Mouse (Mus musculus): Measurements from ENCODE around the gene Olfr764-ps1. TPM values are rescaled to one million over a fixed set of nuclear protein-coding genes. Genes with fewer than 3 reads are reported as not detected.
"Not testable (repeated sequence)": the region's sequence is repeated elsewhere in the genome, so short reads cannot be mapped to it uniquely, and the experiment has no call there.

The Olfr764-ps1 gene
- polyA plus RNA-seq, 1 experiment, result not detected

DNA sequence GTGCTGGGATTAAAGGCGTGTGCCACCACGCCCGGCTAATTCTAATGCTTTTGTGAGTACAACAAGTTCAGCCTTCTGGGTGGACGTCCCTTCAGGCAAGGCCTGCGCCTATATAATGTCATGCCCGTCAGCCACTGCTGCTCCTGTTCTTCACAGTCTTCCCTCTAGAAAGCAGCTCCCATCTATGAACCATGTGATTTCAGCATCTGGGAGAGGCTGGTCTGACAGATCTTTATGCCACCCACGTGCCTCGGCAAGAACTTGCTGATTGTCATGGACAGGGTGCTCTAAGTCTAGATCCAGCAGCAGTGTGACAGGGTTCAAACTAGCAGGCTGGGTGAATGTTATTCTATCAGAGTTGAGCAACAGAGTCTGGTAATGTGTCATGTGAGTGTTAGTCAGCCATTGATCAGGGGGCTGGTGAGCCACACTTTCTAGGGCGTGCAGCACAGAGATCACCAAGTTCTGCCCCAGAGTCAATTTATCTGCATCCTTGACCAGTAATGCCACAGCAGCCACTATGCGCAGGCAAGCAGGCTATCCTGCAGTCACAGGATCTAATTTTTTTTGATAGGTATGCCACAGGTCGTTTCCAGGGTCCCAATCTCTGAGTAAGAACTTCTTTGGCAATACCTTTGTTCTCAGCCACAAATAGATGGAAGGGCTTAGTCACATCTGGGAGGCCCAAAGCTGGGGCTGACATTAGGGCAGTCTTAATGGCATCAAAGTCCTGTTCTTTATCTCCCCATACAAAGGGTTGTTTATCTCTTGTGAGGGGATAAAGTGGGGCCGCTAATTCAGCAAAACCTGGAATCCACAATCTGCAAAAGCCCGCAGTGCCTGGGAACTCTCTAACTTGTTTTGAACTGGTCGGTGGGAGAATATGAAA lies 35.4 kb downstream of the Olfr764-ps1 start:
- Histone ChIP-seq H3K27ac (ENCODE audit: insufficient read depth, low read length) (no peak overlapping the region), H3K4me3 (ENCODE audit: insufficient read depth, low read length) (no peak overlapping the region), H3K4me1 (ENCODE audit: control insufficient read depth, insufficient read depth, low read length) (no peaks in the 10 kb centered on the region)
- TF ChIP-seq POLR2A (IDR thresholded peaks at IDR 0.05; ENCODE audit: low read depth, low read length) (no peak), CTCF (IDR thresholded peaks at IDR 0.05; ENCODE audit: borderline replicate concordance, insufficient read depth, low read length) (no peak)

DNA sequence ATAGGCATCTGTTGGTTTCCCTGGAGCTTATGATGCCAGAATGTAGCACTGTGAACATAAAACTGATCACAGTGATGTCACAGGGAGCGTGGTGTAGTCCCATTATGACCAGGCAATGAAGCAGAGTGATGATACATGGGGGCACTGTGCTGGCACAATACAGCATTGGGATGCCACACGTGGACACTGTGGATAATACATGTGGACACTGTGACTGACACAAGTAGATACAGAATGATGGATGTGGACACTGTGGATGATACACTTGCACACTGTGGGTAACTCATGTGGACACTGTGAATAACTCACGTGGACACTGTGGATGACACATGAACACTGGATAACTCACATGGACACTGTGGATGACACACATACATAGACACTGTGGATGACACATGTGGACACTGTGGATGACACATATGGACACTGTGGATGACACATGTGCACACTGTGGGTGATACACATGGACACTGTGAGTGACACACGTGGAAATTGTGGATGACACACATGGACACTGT lies 43.1 kb downstream of the Olfr764-ps1 start:
- TF ChIP-seq CTCF (IDR thresholded peaks at IDR 0.05; ENCODE audit: borderline replicate concordance, insufficient read depth, low read length), result no peak
- no peak overlapping the region for H3K4me3 ChIP-seq (ENCODE audit: insufficient read depth, low read length)
- no peaks in the 10 kb centered on the region for H3K4me1 ChIP-seq (ENCODE audit: control insufficient read depth, insufficient read depth, low read length)
- no peak overlapping the region for H3K27ac ChIP-seq (ENCODE audit: insufficient read depth, low read length)

DNA sequence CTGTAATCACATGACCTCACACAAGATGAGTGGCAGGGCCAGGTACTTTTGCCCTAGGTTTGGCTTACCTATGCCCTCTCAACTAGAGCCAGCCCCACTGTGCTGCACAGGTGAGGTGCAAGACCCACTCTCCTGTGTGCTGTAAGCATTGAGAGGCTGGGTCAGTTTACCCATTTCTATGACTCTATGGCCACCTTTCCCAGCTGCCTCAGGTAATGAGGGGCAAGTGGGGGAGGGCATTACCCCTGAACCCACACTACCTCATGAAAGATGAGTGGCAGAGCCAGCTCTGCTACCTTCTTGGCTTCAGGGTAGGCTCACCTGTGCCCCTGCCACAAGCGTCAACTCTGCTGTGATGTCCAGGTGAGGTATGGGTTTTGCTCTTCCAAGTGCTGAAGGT lies 43.9 kb downstream of the Olfr764-ps1 start:
- TF ChIP-seq CTCF (IDR thresholded peaks at IDR 0.05; ENCODE audit: borderline replicate concordance, insufficient read depth, low read length) (no peak), POLR2A (IDR thresholded peaks at IDR 0.05; ENCODE audit: low read depth, low read length) (no peak)
- Histone ChIP-seq H3K4me1 (ENCODE audit: control insufficient read depth, insufficient read depth, low read length) (no peaks in the 10 kb centered on the region), H3K27ac (ENCODE audit: insufficient read depth, low read length) (no peak overlapping the region), H3K4me3 (ENCODE audit: insufficient read depth, low read length) (no peak overlapping the region)

DNA sequence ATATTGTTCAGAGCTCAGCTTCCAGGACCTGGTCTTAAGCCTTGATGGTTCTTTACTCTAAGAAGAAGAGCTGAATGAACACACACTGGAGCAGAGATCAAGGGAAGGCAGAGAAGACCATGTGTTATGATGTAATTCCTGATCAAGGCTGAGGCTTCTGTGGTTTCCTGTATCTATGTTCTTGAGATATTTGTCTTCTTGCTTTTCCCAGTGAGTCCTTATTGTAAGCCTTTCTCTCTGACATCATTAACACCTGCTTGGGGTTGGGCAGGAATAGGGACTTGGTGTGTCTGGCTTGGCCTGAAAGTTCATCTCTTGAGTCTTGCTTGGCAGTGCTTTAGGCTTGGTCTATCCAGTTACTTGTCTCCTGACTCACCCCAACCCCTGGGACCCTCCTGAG lies 48.7 kb downstream of the Olfr764-ps1 start:
- TF ChIP-seq POLR2A (IDR thresholded peaks at IDR 0.05; ENCODE audit: low read depth, low read length) (no peak), CTCF (IDR thresholded peaks at IDR 0.05; ENCODE audit: borderline replicate concordance, insufficient read depth, low read length) (no peak)
- no peak overlapping the region for H3K4me3 ChIP-seq (ENCODE audit: insufficient read depth, low read length)
- no peak overlapping the region for H3K27ac ChIP-seq (ENCODE audit: insufficient read depth, low read length)
- H3K4me1 ChIP-seq (ENCODE audit: control insufficient read depth, insufficient read depth, low read length), result no peaks in the 10 kb centered on the region

DNA sequence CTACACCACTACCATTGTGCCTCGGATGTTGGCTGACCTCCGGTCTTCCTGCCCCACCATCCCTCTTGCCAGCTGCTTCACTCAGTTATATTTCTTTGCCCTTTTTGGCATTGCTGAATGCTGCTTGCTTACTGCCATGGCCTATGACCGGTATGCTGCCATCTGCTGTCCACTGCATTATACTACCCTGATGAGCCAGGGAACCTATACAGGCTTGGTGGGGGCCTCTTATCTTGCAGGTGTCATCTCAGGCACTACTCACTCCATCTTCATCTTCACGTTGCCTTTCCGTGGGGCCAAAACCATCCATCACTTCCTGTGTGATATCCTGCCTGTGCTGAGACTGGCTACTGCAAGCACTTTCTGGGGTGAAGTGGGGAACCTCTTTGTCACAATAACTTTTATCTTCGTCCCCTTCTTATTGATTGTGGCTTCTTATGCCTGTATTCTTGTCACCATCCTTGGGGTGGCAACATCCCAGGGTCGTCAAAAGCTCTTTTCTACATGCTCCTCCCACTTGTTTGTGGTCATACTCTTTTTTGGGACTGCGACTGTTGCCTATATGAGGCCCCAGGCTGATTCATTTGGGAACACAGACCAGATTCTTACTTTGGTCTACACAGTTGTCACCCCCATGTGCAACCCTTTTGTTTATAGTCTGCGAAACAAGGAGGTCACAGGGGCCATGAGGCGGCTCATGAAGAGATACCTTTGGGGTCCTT lies 49.4 kb downstream of the Olfr764-ps1 start:
- H3K4me1 ChIP-seq (ENCODE audit: control insufficient read depth, insufficient read depth, low read length); H3K27ac ChIP-seq (ENCODE audit: insufficient read depth, low read length); H3K4me3 ChIP-seq (ENCODE audit: insufficient read depth, low read length): not testable (repeated sequence)

DNA sequence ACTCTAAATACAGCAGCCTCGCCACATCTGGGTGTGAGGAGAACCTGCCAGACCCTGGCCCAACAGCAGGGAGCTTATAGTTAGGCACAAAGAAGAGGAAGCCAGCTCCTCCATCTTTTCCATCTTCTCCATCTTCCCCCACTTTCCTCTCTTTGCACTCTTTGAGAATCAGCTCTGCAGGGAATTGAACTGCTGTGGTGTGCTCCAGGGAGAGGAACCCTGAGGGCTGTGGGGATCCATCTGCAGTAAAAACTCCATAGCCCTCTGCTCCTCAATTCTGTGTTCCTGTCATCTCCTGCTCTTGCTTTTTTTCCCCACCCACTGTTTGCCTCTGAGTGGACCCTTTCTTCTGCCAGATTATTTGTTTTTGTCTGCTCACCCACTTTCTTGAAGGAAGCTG lies 50.6 kb downstream of the Olfr764-ps1 start, which contains the start of gene Olfr9:
Gene Olfr9 (plus strand): TSS at position 301 of the 400 bp plus-strand sequence.
- H3K4me1 ChIP-seq (ENCODE audit: control insufficient read depth, insufficient read depth, low read length); H3K27ac ChIP-seq (ENCODE audit: insufficient read depth, low read length); H3K4me3 ChIP-seq (ENCODE audit: insufficient read depth, low read length): not testable (repeated sequence)

Other genes starting within 250 kb of the Olfr764-ps1 start
- gene Mmp19, start 249.0 kb downstream of the Olfr764-ps1 start, polyA plus RNA-seq (2011; ENCODE audit: insufficient read length, low read depth, missing spikeins), result 43.6 and 54.0 TPM in 2 replicates
- gene Dnajc14, start 235.8 kb downstream of the Olfr764-ps1 start, polyA plus RNA-seq (2011; ENCODE audit: insufficient read length, low read depth, missing spikeins), result 55.5 and 59.0 TPM in 2 replicates
- 34.4 and 44.8 TPM in 2 replicates for gene Tmem198b, start 235.5 kb downstream of the Olfr764-ps1 start, polyA plus RNA-seq (2011; ENCODE audit: insufficient read length, low read depth, missing spikeins)
- 106 and 112 TPM in 2 replicates for gene Sarnp, start 222.6 kb downstream of the Olfr764-ps1 start, polyA plus RNA-seq (2011; ENCODE audit: insufficient read length, low read depth, missing spikeins)
- 30.4 and 31.2 TPM in 2 replicates for gene Ormdl2, start 218.3 kb downstream of the Olfr764-ps1 start, polyA plus RNA-seq (2011; ENCODE audit: insufficient read length, low read depth, missing spikeins)
- 16.3 and 19.4 TPM in 2 replicates for gene Gdf11, start 148.2 kb downstream of the Olfr764-ps1 start, polyA plus RNA-seq (2011; ENCODE audit: insufficient read length, low read depth, missing spikeins)
- gene Cd63, start 138.9 kb downstream of the Olfr764-ps1 start, polyA plus RNA-seq (2011; ENCODE audit: insufficient read length, low read depth, missing spikeins), result 686 and 779 TPM in 2 replicates
- gene Rdh5, start 117.0 kb downstream of the Olfr764-ps1 start, polyA plus RNA-seq (2011; ENCODE audit: insufficient read length, low read depth, missing spikeins), result 5.5 and 7.7 TPM in 2 replicates
- gene Bloc1s1, start 115.9 kb downstream of the Olfr764-ps1 start, polyA plus RNA-seq (2011; ENCODE audit: insufficient read length, low read depth, missing spikeins), result 80.5 and 91.4 TPM in 2 replicates
- 16.9 and 22.1 TPM in 2 replicates for gene Itga7, start 106.1 kb downstream of the Olfr764-ps1 start, polyA plus RNA-seq (2011; ENCODE audit: insufficient read length, low read depth, missing spikeins)
- not detected in 2 replicates for gene Mettl7b, start 78.9 kb downstream of the Olfr764-ps1 start, polyA plus RNA-seq (2011; ENCODE audit: insufficient read length, low read depth, missing spikeins)
- gene Olfr9, start 50.5 kb downstream of the Olfr764-ps1 start, polyA plus RNA-seq (2011; ENCODE audit: insufficient read length, low read depth, missing spikeins), result not detected in 2 replicates
- not detected in 2 replicates for gene Olfr763, start 29.1 kb downstream of the Olfr764-ps1 start, polyA plus RNA-seq (2011; ENCODE audit: insufficient read length, low read depth, missing spikeins)
- gene Olfr765, start 10.1 kb upstream of the Olfr764-ps1 start, polyA plus RNA-seq (2011; ENCODE audit: insufficient read length, low read depth, missing spikeins), result not detected in 2 replicates
- not detected in 2 replicates for gene Olfr766-ps1, start 29.1 kb upstream of the Olfr764-ps1 start, polyA plus RNA-seq (2011; ENCODE audit: insufficient read length, low read depth, missing spikeins)
- gene Olfr767, start 43.0 kb upstream of the Olfr764-ps1 start, polyA plus RNA-seq (2011; ENCODE audit: insufficient read length, low read depth, missing spikeins), result not detected in 2 replicates
- not detected in 2 replicates for gene Olfr768, start 59.5 kb upstream of the Olfr764-ps1 start, polyA plus RNA-seq (2011; ENCODE audit: insufficient read length, low read depth, missing spikeins)
- not detected in 2 replicates for gene Olfr769, start 78.0 kb upstream of the Olfr764-ps1 start, polyA plus RNA-seq (2011; ENCODE audit: insufficient read length, low read depth, missing spikeins)
- gene Olfr770, start 99.1 kb upstream of the Olfr764-ps1 start, polyA plus RNA-seq (2011; ENCODE audit: insufficient read length, low read depth, missing spikeins), result not detected in 2 replicates
- not detected in 2 replicates for gene Olfr771, start 124.9 kb upstream of the Olfr764-ps1 start, polyA plus RNA-seq (2011; ENCODE audit: insufficient read length, low read depth, missing spikeins)
- not detected in 2 replicates for gene Olfr772, start 138.0 kb upstream of the Olfr764-ps1 start, polyA plus RNA-seq (2011; ENCODE audit: insufficient read length, low read depth, missing spikeins)
- gene Olfr773, start 147.5 kb upstream of the Olfr764-ps1 start, polyA plus RNA-seq (2011; ENCODE audit: insufficient read length, low read depth, missing spikeins), result not detected in 2 replicates
- gene Olfr774, start 196.3 kb upstream of the Olfr764-ps1 start, polyA plus RNA-seq (2011; ENCODE audit: insufficient read length, low read depth, missing spikeins), result not detected in 2 replicates
- not detected in 2 replicates for gene Olfr775, start 208.5 kb upstream of the Olfr764-ps1 start, polyA plus RNA-seq (2011; ENCODE audit: insufficient read length, low read depth, missing spikeins)
- gene Olfr776, start 219.2 kb upstream of the Olfr764-ps1 start, polyA plus RNA-seq (2011; ENCODE audit: insufficient read length, low read depth, missing spikeins), result not detected in 2 replicates
- not detected in 2 replicates for gene Olfr777, start 231.6 kb upstream of the Olfr764-ps1 start, polyA plus RNA-seq (2011; ENCODE audit: insufficient read length, low read depth, missing spikeins)

All from embryonic fibroblast, embryonic 13.5 days (primary cell).